Mouse (Mus musculus) forebrain, embryonic 12.5 days (tissue): ENCODE results near the gene G6pdx. TPM values are rescaled to one million over a fixed set of nuclear protein-coding genes. Genes with fewer than 3 reads are reported as not detected.

Experiments
- ATAC-seq: fragments of 200-750 bp; cut with Nextera tagmentation; 2 replicates; pipeline ENCODE4 v1.8.0; 2017; ENCODE audit warnings: moderate TSS enrichment; ENCODE audit not compliant: low FRiP score
- H3K27ac ChIP-seq: fragments of 300-500 bp; sonication (generic); 2 replicates; pipeline ENCODE4 v1.5.1; 2016; ENCODE audit warnings: mild to moderate bottlenecking
- H3K27me3 ChIP-seq: fragments of 300-500 bp; sonication (generic); 2 replicates; pipeline ENCODE4 v1.6.1; 2016; ENCODE audit warnings: mild to moderate bottlenecking
- H3K36me3 ChIP-seq: fragments of 300-500 bp; sonication (generic); replicated peaks from 2 replicates; pipeline ENCODE4 v1.6.1; 2016; ENCODE audit warnings: mild to moderate bottlenecking
- H3K4me1 ChIP-seq: fragments of 300-500 bp; sonication (generic); 2 replicates; pipeline ENCODE4 v1.6.1; 2016
- H3K4me2 ChIP-seq: fragments of 300-500 bp; sonication (generic); 2 replicates; pipeline ENCODE4 v1.6.1; 2016; ENCODE audit warnings: mild to moderate bottlenecking, moderate library complexity
- H3K4me3 ChIP-seq: fragments of 300-500 bp; sonication (generic); replicated peaks from 2 replicates; pipeline ENCODE4 v1.5.1; 2016; ENCODE audit warnings: mild to moderate bottlenecking
- H3K9ac ChIP-seq: fragments of 300-500 bp; sonication (generic); 2 replicates; pipeline ENCODE4 v1.6.1; 2016; ENCODE audit warnings: mild to moderate bottlenecking
- H3K9me3 ChIP-seq: fragments of 300-500 bp; sonication (generic); 2 replicates; pipeline ENCODE4 v1.6.1; 2016
- WGBS: fragments of 180-500 bp; shearing (Covaris S2); methylation state at CpG from one replicate; pipeline ENCODE4 v1.1.7; 2016; 5-methylcytosine and 5-hydroxymethylcytosine counted together
- polyA plus RNA-seq: library from polyadenylated mRNA; unstranded; fragments of >200 nt; fragmentation: Nextera tagmentation; extraction: Ambion mirVana; gene quantifications from 2 replicates; pipeline ENCODE4 v1.2.1, GENCODE M21; 2016

G6pdx gene
- polyA plus RNA-seq, 1 experiment from 2014 or later, result 51.6 TPM

DNA sequence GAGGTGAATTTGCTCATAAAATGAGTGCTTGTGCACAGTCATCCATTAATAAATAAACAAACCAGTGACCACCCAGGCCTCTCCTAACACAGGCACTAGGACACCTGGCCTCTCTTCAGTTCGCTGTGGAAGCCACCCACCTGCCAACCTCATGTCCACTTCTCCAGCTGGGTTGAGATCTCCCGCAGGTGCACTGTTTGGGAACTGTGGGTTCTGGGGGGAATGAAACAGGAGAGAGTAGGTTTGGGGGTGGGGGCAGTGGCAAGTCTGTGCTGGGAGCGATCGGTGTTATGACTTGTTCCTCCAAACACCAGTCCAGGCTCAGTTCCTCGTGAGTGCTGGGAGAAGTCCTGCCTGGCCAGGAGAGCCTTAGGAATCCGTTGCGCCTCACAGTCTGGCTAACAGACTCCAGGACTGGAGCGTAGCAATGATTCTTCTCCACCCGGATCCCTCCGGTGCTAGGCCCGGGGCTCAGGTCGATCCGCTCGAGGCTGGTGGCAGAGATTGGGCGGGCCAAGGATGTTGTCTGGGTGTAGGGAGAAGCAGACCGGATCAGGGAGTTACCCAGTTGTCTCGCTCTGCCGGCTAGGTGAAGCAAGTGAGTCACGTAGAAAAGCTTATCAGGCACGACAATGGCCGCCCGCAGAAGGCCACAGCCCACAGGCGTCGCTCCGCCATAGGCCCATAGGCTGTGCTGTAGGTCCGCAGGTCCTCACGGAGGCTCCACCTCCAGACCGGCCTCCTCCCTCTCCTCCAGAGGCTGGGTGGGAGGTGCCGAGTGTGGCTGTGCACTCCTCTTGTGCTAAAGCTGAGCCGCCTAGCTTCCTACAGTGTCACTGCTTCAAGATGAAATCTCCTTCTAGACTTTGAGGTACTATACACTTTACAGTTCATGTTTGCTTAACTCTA is 36.2 kb downstream of the G6pdx start, which contains the start of the genes Fam3a and Ikbkg:
Gene Fam3a (minus strand): TSS at position 738 of the 909 bp plus-strand sequence.
Gene Ikbkg (plus strand): TSS at position 756 of the 909 bp plus-strand sequence.
- peak; percentile 100 for ATAC-seq
- no peaks in the 10 kb centered on the region for H3K27me3 ChIP-seq
- H3K4me3 ChIP-seq, result peak within 1 kb of the TSS; percentile 50

GRCm38 (mm10) chrX:74388153-74388552 is 40.8 kb downstream of the G6pdx start:
- Histone ChIP-seq H3K9me3 (no peaks in the 10 kb centered on the region), H3K4me1 (peaks cover 3% of the 10 kb centered on the region; the same call in 1 of the 2 replicates), H3K9ac (no peak overlapping the region), H3K36me3 (no peaks in the 10 kb centered on the region), H3K4me2 (no peak overlapping the region), H3K27me3 (no peaks in the 10 kb centered on the region), H3K27ac (no peak overlapping the region), H3K4me3 (no peak overlapping the region)
- no peak for ATAC-seq

More for the DNA sequence above, 36.2 kb downstream of the G6pdx start, which contains the start of the genes Fam3a and Ikbkg:
- H3K27ac ChIP-seq, result peak within 1 kb of the TSS; percentile 74
- WGBS, result 13% methylated on average over 30 of the region's 30 CpGs
- peak within 1 kb of the TSS; percentile 57 for H3K4me2 ChIP-seq
- H3K4me1 ChIP-seq, result peaks cover 3% of the 10 kb centered on the region; the same call in 1 of the 2 replicates
- no peaks in the 10 kb centered on the region for H3K9me3 ChIP-seq
- peak within 1 kb of the TSS; percentile 69 for H3K9ac ChIP-seq
- no peaks in the 10 kb centered on the region for H3K36me3 ChIP-seq

- no peaks in the 10 kb centered on the region for H3K4me1 ChIP-seq
- H3K27ac ChIP-seq, result no peak overlapping the region
- no peaks in the 10 kb centered on the region for H3K9me3 ChIP-seq
- no peak overlapping the region for H3K9ac ChIP-seq
- H3K4me2 ChIP-seq, result no peak overlapping the region
- WGBS, result 78% methylated on average over 2 of the region's 2 CpGs
- no peaks in the 10 kb centered on the region for H3K36me3 ChIP-seq
- no peak for ATAC-seq
- no peaks in the 10 kb centered on the region for H3K27me3 ChIP-seq
- H3K4me3 ChIP-seq, result no peak overlapping the region
These were observed 44.5 kb downstream of the G6pdx start for GRCm38 (mm10) chrX:74384451-74384850.

DNA sequence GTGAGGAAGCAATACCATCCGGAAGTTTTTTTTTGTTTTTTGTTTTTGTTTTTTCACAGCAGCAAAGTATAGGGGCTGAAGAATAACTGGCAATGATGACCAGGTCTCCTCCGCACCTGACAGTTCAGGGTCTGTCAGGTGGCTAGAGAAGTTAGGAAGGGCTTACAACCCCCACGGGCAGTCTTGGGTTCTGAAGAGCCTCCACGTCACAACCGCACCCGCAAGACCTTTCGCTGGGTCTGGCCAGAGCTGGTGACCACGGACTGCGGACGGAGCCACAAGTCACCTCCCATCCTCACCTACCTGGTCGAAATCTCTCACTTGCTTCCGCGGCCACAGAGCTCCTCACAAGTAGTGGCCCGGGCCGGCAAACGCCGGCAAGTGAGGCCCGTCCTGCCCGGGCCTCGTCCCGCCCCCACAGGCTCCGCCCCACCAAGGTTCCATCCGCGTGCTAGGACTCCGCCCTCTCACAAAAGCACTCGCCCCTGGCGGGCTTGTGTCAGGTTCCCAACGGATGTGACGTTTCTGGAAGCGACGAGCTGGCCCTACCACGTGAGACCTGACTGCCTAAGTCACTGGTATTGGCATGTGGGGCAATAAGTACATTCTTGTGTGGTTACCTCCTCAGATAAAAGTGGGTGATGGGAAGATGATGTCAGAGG is 56.0 kb downstream of the G6pdx start, which contains the start of the genes Ubl4a and Slc10a3:
Gene Ubl4a (minus strand): TSS at position 331 of the 662 bp plus-strand sequence.
Gene Slc10a3 (minus strand): TSS at position 462 of the 662 bp plus-strand sequence.
- H3K27ac ChIP-seq, result no peak within 1 kb of the TSS
- H3K27me3 ChIP-seq, result no peaks in the 10 kb centered on the region
- H3K9me3 ChIP-seq, result no peaks in the 10 kb centered on the region
- peak within 1 kb of the TSS; percentile 41 for H3K4me3 ChIP-seq
- WGBS, result 20% methylated on average over 32 of the region's 32 CpGs
- H3K4me1 ChIP-seq, result no peaks in the 10 kb centered on the region
- peak within 1 kb of the TSS; percentile 52; the same call in 1 of the 2 replicates for H3K9ac ChIP-seq
- peak; percentile 91 for ATAC-seq
- no peaks in the 10 kb centered on the region for H3K36me3 ChIP-seq
- H3K4me2 ChIP-seq, result peak within 1 kb of the TSS; percentile 55

- H3K27ac ChIP-seq, result peak overlapping the region; percentile 65; the same call in 1 of the 2 replicates
- H3K4me2 ChIP-seq, result peak overlapping the region; percentile 62
- no peaks in the 10 kb centered on the region for H3K36me3 ChIP-seq
- ATAC-seq, result peak; percentile 76
- no peaks in the 10 kb centered on the region for H3K9me3 ChIP-seq
- H3K4me3 ChIP-seq, result peak overlapping the region; percentile 57
- H3K27me3 ChIP-seq, result no peaks in the 10 kb centered on the region
- H3K9ac ChIP-seq, result peak overlapping the region; percentile 77
- peaks cover 11% of the 10 kb centered on the region for H3K4me1 ChIP-seq
- 15% methylated on average over 42 of the region's 49 CpGs for WGBS
These were observed 60.6 kb downstream of the G6pdx start for GRCm38 (mm10) chrX:74368209-74368909.

GRCm38 (mm10) chrX:74367512-74367911 is 61.5 kb downstream of the G6pdx start:
- ATAC-seq, result no peak
- no peak overlapping the region for H3K27ac ChIP-seq
- H3K27me3 ChIP-seq, result no peaks in the 10 kb centered on the region
- H3K9ac ChIP-seq, result peak overlapping the region; percentile 77
- peak overlapping the region; percentile 62 for H3K4me2 ChIP-seq
- H3K4me3 ChIP-seq, result peak overlapping the region; percentile 57
- H3K9me3 ChIP-seq, result no peaks in the 10 kb centered on the region
- no peaks in the 10 kb centered on the region for H3K36me3 ChIP-seq
- peaks cover 11% of the 10 kb centered on the region for H3K4me1 ChIP-seq
- 72% methylated on average over 10 of the region's 10 CpGs for WGBS

Other genes starting within 250 kb of the G6pdx start
- gene Flna, start 179.4 kb downstream of the G6pdx start, polyA plus RNA-seq, result 198 and 216 TPM in 2 replicates
- gene Emd, start 174.5 kb downstream of the G6pdx start, polyA plus RNA-seq, result 20.5 and 23.5 TPM in 2 replicates
- gene Rpl10, start 158.4 kb downstream of the G6pdx start, polyA plus RNA-seq, result 555 and 564 TPM in 2 replicates
- gene Taz, start 147.3 kb downstream of the G6pdx start, polyA plus RNA-seq, result 81.6 and 84.3 TPM in 2 replicates
- gene Dnase1l1, start 146.9 kb downstream of the G6pdx start, polyA plus RNA-seq, result 5.0 TPM in 2 replicates
- 101 and 104 TPM in 2 replicates for gene Atp6ap1, start 132.1 kb downstream of the G6pdx start, polyA plus RNA-seq
- 561 and 617 TPM in 2 replicates for gene Gdi1, start 124.2 kb downstream of the G6pdx start, polyA plus RNA-seq
- gene Fam50a, start 116.2 kb downstream of the G6pdx start, polyA plus RNA-seq, result 64.1 and 68.6 TPM in 2 replicates
- 47.7 and 55.3 TPM in 2 replicates for gene Plxna3, start 100.1 kb downstream of the G6pdx start, polyA plus RNA-seq
- gene Lage3, start 75.6 kb downstream of the G6pdx start, polyA plus RNA-seq, result 105 and 106 TPM in 2 replicates
- 68.2 and 68.5 TPM in 2 replicates for gene Ubl4a, start 56.0 kb downstream of the G6pdx start, polyA plus RNA-seq
- 8.3 and 8.8 TPM in 2 replicates for gene Slc10a3, start 55.8 kb downstream of the G6pdx start, polyA plus RNA-seq
- 29.1 and 34.0 TPM in 2 replicates for gene Fam3a, start 35.9 kb downstream of the G6pdx start, polyA plus RNA-seq
- 23.7 and 26.1 TPM in 2 replicates for gene Ikbkg, start 35.9 kb downstream of the G6pdx start, polyA plus RNA-seq
- not detected in 2 replicates for gene Gm6880, start 52.2 kb upstream of the G6pdx start, polyA plus RNA-seq
- gene Olfr1326-ps1, start 145.7 kb upstream of the G6pdx start, polyA plus RNA-seq, result not detected in 2 replicates
- gene Olfr1325, start 163.5 kb upstream of the G6pdx start, polyA plus RNA-seq, result not detected in 2 replicates
- 0.15 TPM in 1 of 2 replicates, not detected in the other for gene Gm5640, start 216.4 kb upstream of the G6pdx start, polyA plus RNA-seq